Mouse (Mus musculus) heart, adult 9 months (tissue): ENCODE measurements around the gene Urb2.

Experiments used
- DNase-seq, 2 experiments: peaks; one replicate each; pipeline ENCODE4 v3.0.0; 2022; ENCODE audit warnings: low spot score in 2 of 2

The Urb2 gene

DNA sequence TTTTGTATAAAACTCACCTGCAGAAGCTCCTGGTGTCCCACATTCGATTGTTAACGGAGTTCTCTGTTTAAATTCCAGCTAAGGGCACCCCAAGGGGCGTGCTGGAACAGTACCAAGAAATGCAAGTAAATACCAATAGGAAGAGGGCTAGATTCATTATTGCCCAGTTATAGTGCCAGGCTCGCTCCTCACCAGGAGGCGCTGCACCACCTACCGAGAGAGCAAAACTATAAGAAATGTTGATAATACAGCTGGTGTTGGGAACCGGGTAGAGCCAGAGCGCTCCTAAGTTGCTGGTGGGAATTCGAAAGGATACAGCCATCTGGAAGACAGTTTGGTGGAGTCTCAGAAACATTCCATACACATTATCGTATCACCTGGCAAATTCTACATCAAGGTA is 56.7 kb downstream of the Urb2 start:
- DNase-seq = no peak

DNA sequence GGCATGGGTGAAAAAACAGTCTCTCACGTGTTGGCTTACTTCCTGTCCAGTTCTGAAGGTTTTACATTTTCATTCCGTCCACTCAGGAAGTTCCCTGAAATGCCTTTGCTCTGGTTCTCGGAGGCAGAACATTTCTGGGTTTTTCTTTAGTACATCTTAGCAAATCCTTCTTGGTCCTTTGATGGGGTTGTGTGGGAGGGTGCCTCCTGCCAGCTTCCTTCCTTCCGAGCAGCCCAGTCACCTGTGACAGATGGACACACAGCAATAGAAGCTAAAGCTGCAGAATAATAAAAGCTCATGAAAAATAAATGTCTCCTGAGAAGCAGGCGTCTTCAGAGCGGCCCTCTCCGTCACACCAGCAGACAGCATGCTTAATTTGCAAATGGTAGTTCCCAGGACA is 57.7 kb downstream of the Urb2 start:
- no peak for DNase-seq

DNA sequence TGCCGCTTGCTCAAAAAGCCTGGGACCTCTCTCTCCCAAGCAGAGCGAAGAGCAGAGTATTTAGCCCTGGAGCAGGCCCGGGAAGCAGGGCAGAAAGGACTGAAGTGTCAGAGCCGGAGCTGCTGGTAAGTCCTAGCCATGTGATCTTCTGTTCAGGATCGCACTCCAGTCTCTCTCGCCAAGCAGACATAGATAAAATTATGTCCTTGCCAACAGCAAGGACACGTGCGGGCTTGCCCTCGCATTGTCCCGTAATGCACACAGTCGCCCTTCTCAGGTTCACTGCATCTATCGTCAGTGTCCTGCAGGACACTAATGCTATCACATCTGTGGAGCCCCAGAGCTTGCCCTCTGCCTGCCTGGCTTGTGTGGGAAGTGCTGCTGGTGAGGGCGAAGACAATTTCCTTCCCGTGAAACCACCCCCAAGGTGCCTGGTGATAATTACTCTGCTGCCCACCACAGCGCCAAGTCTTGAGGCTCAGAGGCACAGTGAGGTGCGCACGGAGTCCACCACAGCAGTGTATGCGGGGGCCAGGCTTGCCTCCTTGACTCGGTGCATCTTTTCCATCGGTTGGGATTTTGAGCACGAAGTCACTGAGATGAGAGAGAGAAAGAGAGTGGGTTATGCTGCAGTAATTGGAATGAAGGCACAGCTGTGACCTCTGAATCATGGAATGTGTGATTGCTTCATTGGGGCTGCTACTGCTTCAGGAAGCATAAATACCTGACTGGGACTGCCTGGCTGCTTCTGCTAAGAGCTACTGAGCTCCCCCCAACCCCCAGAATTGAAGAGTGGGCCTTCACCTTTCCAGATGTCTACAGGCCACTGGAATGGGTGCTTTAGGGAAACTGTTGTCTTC is 59.4 kb downstream of the Urb2 start:
- DNase-seq = peak in 1 of 2 experiments; percentile 23

DNA sequence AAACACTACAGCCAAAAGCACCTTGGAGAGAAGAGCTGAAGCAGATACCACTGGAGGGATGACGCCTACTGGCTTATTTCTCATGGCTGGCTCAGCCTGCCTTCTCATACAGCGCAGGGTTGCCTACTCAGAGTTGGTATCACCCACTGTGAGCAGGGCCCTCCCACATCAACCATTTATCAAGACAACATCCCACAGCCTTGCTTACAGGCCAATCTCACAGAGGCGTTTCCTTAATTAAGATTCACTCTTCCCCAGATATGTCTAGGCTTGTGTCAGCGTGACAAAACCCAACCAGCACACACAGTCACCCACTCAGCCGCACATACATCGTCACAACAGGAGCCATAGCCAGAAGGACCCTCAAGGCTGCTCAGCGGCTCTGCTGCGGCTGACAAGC is 61.3 kb downstream of the Urb2 start:
- no peak for DNase-seq

DNA sequence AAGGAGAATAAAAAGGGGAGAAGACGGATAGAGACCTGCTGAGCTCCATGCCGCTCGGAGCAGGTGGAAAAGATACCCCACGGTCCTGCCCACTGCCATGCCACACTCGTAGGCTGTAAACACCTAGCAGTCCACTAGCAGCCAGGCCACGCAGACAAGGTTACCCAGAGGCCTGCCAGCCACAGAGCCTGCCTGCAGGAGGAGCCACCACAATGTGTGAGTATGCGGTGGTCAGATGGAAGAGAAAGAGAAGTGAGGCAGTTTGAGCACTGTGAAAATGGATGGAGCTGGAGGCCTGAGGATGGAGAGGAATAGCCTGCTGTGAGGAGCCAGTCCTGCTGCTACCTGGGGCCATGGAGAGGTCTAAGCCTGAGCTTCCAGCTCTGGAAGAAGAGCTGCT is 62.3 kb downstream of the Urb2 start:
- no peak for DNase-seq

DNA sequence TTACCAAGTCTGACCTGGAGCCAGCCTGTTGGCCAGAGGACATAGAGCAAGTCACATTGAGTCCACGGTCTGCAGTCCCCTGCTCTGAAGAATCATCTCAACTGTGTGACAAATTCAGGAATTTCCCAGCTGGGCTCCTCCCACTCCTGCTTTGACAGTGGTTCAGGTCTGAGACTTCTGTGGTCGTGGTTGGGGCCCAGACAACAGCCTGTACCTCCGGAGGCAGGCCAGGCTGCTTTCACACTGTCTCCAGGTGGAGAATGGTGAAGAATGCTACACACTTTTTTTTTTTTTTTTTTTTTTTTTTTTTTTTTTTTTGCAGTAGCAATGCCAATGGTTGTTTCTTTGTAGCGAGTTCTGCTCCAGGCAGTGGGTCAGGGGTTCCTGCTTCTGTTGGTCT is 64.4 kb downstream of the Urb2 start:
- DNase-seq = no peak

DNA sequence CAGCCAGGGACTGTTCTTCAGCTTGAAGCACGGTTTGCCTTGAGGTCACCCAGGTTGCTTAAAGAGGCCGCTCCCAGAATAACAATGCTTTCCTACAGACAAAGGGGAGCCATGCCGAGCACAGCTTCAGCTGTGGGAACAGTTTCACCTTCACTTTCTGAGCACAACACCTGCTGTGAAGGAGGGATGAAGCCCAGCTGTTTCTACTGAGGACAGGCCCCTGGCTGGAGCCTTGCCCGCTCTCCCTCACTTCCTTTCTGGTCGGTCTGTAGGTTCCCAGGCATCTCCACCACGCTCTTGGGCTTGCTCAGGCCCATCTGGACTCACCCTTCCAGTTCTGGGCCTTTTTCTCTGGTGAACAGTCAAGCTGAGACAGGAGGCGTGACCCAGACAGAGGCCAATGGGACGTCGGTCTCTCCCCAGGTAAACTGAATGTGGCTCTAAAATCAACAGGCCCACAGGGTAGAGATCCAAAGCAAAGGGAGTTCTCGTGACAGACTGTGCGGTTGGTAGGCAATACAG is 66.8 kb downstream of the Urb2 start:
- DNase-seq = no peak

DNA sequence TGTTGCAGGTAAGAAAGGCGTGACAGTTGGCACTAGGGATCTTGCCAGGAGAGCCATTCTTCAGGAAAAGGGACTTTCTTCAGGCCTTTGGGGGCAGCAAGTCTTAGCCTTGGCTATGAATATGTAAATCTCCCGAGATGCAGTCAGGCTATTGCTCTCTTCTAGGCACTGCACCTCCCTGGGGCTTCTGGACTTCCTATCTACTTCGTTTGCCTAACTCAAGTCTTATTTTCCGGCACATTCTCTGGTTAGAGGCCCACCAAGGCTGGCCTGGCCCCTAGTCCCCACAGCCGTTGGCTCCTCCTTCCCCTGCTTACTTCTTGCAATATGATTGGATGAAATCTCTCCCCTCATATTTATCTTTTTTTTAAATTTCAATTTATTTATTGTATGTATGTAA is 67.7 kb downstream of the Urb2 start:
- DNase-seq = no peak

DNA sequence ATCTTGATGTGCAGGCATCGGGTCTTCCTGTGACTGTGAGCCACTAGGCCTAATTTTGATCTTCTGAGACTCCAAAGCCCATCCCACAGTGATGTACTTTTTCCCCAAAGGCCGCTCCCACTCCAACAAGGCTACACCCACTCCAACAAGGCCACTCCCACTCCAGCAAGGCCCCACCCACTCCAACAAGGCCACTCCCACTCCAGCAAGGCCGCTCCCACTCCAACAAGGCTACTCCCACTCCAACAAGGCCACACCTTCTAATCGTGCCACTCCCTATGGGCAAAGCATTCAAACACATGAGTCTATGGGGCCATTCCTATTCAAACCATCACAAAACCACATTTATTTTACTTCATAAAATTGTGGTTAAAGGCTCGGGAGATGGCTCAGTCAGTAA is 69.2 kb downstream of the Urb2 start:
- no peak for DNase-seq
